Mouse (Mus musculus) left cerebral cortex, adult 9 months (tissue): ENCODE measurements at regions not wholly inside any gene's neighbourhood (a gene's known extent, or its start where the extent isn't known, plus 50 kb on each side); places are given as distances from the start of the nearest gene placed in this dataset.

Experiments used
- DNase-seq, 2 experiments: peaks; one replicate each; pipeline ENCODE4 v3.0.0; 2022; ENCODE audit warnings: low spot score in 2 of 2

DNA sequence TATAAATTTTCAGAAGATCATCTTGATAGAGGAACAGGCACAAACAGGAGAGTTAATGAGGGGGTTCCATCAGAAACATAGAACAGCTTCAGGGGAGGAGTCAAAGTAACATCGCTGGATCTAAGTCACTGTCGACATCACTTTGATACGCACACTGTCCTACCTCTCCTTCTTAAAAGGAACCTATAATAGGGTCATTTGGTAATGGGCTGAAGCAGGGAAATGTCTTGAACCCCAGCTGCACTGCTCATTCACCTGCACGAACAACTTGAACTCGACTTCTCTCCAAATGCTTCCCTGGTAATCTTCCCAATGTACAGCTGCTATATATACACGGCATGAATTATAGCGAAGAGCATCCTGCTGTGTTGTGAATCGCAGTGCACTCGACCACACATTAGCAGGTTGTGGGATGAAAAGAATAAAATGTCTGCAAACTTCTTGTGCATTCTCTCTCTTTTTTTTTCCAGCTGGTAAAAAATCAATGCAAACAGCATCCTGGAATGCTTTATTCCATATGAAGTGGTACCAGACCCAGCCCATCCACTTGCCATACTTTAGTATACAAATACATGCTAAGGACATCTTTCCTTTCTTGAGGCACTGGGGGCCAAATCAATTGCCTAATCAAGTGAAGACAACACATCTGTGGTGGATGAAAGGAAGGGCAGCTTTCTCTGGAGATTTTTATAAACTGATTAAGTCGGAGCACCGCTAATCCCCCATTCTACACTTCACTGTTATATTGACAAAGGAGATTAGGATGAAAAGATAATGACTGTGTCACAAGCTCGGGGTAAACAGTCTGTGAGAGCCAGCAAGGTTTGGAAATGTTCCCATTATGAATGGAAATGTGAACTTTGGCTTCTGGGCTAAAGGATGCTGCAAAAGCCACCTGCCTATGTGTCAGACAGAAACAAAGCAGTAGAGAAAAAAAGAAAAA, 325.6 kb upstream of the Itga1 start:
- DNase-seq: no peak

DNA sequence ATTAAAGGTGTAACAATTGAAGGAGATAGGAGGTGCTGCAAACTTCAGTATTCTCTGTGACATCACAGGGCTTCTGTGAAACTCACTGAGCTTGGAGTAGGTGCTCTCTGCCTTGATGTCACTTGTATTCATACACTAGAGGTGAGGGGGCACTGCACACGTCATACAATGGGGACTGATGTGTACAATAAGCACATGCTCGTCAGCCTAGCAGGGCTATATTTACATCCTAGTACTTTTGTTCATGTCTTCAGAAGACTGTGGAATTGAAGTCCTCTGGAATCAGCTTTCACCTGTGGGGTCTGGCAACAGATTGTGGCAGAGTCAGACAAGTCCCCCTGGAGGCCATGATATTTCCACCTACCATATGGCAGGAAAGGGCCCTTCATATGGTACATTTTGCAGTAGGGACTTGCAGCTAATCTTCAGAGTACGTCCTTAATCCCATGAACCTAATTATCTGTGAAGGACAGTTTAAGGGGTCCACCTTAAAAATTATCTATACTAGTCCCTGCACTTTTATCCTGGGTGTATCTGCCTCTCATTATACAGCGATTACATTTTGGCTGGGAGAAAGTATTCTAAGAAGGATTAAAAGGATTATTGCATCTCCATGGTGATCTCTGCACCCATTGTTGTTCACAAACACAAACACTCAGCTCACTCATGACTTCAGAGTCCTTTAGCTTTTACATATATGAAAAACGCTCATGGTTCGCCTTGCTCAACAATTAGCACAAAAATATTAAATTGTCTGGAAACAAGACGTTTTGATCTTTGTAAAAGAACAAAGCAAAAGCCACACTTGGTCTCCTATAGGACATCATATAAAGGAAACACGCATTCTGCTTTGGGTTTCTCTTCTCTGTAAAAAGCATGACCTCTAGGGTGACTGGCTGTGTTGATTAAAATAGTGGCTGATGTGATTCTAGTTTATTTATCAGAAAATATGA, 324.1 kb upstream of the Itga1 start:
- DNase-seq: no peak

DNA sequence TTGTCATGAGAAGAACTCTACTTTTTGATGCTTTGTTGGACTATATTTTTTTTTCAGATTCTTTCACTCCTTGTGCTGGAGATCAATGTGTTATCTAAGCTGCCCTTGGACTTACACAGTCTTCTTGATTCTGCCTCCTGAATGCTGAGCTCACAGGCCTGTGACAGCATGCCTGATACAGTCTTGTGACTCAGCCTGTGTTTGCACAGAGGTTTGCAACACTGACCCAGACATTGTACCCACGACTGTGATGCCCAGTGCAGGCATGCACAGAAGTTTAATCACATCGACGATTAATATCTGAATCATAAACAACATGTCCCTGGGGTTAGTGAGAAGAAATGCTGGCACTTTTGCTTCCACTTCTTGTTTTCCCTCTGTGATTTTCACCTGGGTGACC, 322.0 kb upstream of the Itga1 start:
- no peak for DNase-seq

DNA sequence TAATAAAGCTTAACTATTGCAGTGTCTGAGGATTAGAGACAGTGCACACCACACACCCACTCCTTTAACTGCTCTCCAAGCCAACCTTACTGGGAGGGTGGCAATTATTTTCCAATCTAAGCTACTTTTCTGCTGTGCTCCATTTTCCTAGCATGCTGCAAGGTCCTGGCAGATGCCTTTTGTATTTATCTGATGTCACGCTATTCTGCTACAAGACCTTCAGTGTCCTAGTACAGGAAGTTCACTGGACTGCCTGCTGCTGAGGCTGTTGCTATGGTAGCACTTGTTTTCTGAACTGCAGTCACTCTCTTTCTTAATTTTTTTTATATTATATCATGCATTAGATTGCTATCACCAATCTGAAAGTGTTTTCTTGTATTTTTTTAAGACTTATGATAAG, 319.7 kb upstream of the Itga1 start:
- no peak for DNase-seq

DNA sequence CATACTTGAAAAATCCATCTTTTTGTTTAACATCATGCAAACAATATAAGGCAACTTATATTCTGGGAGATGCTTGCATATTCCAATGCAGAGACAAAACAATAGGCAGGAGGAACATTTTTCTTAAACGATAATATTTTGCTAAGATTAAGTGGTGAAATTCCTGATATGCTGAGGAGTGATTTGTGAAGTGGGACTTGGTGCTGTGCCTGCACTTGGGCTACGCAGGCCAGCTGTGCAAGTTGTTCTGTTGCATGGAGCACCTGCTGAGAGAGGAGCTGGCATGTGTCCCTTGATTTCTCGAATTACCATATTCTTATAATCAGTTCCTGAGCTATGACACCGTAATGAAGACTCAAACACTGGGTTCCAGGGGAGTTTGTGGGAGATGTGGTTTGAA, 316.1 kb upstream of the Itga1 start:
- DNase-seq: no peak

DNA sequence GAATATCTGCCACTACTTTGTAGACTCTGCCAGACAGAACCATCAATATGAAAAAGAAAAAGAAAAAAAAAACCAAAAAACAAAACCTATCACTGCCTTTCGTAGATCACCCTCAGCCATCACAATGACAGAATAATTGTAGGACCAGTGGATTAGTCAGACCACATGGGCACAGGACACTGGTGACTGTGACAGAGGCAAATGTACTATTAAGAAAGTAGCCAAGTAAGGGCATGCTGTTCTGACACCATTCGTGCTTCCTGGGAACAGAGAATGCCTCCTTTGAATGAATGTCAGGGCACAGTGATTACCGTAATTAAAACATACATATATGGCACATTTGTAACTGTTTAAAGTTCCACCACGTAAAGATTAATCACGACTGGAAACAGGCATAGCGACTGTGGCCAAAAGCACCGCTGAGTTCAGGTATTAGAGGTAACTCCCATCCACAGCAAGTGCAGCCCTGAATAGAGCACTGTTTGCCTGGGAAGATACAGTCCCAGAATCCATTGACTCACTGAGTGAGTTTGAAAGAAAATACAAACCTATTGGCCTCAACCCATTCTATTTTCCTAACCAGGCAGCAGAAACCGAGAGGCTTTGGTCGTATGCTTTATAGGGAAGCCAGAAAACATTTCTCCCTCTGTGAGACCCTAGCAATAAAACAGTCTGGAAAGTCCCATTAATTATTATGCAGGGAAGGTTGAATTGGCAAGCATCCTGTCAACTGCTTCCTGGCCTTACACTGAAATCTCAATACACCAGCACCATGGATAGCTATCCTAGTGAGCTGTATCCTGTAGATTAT, 312.2 kb upstream of the Itga1 start:
- DNase-seq: no peak

DNA sequence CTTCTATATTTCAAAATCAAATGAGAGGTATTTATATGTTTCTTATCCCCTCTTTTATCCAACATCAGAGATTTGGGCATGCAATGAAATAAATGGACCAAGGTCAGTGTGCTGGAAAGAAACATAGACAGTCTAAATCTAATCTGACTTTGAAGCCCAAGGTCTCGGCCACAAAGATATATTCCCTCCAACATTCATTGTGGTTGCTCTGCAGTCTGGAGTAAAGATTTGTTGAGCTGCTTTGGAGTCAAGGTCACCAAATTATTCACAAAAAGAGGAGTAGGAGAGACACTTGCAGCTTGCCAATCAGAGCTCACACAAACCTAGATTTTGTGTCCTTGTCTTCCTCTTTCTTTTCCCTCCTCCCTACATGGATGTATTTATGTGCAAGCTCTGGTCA, 304.2 kb upstream of the Itga1 start:
- DNase-seq: no peak

DNA sequence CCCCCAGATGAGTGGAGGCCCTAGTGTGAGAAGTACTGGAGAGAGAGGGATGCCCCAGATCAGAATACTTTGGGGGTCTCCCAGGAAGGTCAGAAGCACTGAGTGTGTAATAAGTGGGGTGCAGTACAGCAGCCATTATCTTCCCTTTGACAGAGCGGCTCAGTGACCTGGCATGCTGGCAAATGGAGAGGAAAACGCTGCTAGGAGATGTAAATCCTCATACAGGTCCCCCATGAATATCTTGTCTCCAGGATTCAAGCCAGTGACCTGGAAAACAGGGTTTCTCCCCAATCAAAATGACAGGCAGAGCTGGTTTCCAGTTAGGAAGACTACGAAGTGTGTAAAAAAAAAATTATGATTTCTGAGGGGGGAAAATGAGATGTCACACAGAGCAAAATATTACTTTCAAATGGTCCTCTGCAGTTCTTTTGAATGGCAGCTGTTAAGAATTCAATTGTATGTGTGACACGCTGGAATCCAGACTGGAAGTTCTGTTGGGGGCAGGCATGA, 299.0 kb upstream of the Itga1 start:
- DNase-seq: no peak

DNA sequence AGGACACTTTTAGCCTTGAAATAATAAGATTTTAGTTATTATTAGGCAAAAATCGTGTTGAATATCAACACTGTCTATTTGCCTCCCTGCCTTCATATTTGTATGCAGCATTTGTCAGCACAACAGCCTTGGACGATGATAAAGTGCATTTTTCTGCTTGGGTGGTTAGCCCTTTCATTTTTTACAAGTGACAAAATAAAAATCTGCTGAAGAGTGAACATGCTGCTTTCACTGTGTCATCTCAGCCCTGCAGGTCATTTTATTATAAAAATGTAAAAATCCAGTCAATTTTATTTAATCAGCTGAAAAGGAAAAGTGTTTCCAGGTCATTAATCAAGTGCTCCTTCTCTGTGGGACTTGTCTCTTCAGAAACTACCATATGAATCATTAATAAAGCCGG, 277.9 kb upstream of the Itga1 start:
- no peak for DNase-seq

DNA sequence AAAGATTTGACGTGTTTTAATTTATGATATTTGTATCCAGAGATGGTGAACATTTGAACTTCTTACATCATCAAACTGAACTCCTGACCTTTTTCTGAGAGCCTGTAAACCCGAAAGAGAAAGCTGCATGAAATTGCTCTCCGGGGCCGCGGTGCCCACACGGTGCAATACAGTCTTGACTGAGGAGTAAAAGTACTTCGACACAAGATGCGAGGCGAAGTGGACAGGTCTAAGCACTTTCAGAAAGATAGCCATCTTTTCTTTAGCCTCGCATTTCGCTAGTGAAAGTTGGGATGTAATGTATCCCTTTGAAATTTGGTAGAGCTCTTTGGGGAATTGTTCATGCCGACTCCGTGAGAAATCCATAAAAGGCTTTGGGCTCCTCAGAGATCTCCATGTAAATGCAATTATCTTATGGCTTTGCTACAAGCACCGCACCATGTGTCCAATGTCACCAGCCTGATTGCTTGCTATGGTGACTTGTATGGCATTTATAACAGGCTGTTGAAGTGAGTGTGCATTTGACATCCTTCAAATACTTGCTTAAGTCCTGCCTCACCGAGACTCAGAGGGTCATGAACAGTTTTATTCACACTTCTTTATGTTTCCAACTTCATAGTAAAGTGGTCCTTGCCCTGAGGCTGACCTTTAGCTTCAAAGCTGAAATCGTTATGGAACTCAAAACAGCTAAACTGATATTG, 274.6 kb upstream of the Itga1 start:
- no peak for DNase-seq

DNA sequence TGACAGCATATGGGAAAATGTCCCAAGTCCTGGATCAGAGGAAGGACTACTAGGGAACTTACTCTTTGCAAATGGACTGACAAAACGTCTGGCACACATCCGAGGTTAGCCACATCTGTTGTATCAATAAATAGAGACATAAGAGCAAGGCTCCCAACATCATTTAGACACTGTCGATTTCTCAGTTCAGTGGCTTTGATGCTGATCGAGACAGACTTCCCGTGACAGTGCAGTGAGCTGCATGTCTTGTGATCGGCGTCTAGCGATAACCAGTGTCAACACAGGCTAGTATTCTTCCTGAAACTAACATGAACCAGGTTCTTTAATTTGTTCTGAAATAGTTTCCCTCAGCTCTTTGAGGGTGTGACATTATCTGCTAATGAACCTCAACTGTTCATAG, 259.7 kb upstream of the Itga1 start:
- no peak for DNase-seq

DNA sequence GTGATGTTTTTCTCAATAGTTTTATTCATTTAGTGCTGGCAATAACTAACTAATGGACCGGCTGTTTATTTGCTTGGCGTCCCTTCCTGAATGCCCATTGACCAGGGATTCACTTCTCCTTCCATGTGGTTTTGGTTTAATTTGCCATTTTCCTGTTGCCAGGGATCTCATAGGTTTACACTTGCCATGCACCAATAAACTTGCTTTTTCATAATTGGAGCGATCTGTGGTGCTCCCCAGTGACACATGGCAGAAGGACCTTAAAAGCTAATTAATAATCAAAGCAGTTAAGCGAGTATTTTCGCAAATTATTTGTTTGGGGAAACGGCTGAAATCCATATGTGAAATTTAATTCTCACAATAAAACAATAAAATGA, 245.2 kb upstream of the Itga1 start:
- no peak for DNase-seq

DNA sequence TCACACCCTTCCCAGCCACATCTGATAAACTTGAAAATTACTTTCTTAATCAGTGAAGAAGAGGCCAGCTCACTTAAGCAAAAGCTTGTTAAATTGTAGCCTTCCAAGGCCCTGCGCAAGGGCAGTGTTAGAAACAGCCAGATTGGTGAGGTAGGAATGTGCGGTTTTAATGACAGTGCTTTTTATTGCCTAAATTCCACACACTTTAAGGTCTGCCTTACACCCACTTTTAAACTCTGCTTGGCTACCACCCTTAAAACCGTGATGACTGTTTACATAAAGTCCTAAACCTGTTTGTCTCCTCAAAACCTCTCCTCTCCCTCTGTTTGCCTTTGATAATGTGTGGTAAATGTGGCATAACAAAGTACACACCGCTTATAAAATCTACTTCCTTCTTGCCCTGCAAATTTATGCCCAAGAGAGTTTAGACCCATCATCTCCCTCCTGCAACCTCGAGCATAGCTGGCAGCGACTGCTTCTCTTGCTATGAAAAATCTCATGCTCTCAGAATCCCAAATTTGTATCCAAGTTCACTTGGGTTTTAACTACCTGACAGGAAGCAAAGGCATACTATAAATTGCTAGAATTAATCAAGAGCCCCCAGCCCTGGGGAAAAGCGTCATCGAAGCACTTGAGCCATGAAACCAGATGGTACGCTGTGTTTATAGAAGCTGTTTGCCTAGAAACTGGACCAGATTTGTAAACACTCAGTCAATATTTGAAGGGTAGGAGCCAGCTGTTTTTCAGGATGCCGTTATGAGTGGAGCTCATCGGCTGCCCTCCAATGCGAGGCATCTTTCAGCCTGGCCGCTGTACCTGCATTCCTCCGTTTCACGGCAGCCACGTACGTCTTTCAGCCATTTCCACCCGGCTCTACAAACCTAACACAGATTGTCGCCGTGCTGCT, 244.6 kb upstream of the Itga1 start:
- DNase-seq: no peak

DNA sequence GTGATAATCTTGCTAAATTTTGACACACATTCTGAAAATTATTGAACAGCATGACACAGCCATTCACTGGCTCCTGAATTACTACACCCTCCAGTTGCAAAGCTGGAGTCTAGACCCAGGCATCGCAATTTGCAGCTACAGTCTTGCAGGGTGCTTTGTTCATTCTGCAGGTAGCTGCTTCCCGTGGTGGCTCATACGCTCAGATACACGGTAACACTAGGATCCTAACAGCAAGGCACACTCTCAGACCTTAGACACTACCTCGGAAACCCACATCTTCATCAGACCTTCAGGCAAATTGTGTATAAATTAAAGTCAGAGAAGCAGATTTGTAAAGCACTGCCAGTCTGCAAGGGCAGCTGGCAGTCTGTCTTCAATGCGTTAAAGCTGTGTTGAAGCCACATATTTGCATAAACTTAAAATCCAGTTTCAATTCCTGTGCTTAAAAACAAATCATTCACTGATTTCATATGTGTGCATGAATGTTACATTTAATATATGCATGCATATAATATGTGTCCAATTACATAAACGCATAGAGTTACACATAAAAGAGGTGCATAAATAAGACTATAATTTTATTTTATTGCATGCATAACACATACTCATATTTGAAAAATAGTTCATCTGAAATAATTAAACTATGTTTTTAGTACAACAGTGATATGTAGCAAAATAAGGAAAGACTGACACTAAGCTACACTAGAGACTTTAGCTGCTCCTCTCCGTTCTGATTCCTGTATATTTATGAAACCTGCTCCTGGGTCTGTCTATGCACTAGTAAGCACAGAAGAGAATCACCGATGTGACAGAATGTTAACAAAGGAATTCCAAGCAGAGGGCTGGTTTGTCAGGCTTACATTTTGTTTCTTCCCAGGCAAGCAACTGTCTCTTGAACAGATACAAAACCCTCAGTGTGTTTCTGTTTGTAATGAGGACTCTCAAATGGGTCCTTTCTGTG, 227.5 kb upstream of the Itga1 start:
- no peak for DNase-seq

DNA sequence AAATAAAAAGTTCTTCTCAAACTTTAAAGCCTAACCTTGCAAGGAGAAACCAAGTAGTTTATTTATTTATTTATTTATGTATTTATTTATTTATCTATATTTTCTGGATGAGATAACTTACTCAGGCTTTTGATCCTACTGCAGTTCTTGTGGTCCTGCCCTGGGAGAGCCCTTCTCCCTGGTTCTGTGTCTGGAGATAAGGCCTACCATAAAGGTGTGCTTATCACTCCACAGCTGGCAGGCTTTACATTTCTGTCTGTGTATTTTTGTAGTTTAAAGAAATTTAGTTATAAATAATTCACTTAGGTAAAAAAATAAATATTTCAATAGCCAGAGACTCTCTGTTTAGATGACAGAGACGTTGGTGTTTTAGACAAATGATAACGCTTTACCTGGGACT, 224.5 kb upstream of the Itga1 start:
- no peak for DNase-seq

DNA sequence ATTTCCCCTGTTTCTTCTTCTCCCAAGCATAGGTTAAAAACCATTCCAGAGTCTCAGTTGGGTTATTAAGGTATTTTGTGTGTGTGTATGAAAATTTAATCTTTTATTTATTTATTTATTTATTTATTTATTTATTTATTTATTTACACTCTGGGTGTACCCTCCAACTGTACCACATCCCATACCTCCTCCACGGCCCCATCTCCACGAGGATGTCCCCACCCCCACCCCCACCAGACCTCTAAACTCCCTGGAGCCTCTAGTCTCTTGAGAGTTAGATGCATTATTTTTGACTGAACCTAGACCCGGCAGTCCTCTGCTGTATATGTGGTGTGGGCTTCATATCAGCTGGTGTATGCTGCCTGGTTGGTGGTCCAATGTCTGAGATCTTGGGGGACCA, 214.9 kb upstream of the Itga1 start:
- DNase-seq: no peak

DNA sequence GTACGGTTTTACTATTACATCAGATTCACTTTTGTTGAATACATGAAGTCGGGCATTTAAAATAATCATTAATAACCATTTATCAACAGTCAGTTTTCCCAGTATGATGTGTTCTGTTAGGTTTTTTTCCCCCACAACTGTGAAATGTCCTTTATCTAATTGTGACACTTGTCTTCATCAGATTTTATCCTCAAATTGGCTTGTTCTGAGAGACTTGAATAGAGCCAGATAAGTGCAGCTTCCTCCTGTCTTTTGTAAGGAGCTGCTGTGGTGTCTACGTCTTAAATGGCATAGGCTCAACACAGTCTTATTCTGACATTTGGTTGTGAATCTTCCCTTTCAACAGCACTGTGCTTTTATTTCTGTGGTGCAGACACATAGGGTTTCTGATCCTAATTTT, 206.8 kb upstream of the Itga1 start:
- no peak for DNase-seq

DNA sequence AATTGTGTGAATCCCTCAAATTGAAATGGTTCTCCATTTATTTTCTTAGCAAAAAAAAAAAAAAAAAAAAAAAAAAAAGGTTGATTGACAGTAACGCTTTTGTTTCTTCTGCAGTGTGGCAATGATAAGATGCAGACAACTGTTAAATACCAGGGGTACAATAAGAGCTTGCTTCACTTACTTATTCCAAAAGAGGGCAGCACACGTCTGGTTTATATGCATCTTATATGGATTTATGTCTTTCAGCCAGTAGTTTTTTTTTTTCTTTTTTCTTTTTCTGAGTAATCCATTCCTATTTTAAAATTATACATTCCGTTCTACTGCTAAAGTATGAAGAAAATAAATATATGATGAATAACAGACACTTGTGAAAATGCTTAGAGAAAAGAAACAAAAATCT, 185.6 kb upstream of the Itga1 start:
- peak in 1 of 2 experiments; percentile 26 for DNase-seq

DNA sequence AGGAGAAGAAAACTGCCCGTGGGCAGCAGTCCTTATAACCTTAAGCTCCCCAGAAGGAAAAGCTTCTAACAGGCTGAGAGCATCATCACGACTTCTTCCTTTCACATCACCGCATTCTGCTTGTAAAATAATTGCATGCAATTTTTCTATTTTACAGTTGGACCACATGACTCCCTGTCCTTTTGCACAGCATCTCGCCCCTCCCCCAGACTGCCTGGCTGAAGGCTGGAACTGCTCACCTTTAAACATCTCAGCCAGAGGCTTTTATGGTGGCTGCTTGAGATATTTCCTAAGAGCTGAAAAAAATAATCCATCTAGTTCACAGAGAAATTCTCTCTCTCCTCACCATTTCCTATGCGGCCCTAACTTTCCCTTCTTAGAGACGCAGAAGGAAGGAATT, 164.4 kb upstream of the Itga1 start:
- DNase-seq: no peak
